Mouse (Mus musculus) ovary, postnatal 14 days (tissue): ENCODE measurements around the gene St6galnac6.

ENCODE experiments used
- DNase-seq: peaks from one replicate; pipeline ENCODE4 v3.0.0; 2022; ENCODE audit warnings: low spot score

Gene St6galnac6

GRCm38 (mm10) chr2:32617601-32618000 lies 18.1 kb downstream of the St6galnac6 start:
- DNase-seq: no peak

DNA sequence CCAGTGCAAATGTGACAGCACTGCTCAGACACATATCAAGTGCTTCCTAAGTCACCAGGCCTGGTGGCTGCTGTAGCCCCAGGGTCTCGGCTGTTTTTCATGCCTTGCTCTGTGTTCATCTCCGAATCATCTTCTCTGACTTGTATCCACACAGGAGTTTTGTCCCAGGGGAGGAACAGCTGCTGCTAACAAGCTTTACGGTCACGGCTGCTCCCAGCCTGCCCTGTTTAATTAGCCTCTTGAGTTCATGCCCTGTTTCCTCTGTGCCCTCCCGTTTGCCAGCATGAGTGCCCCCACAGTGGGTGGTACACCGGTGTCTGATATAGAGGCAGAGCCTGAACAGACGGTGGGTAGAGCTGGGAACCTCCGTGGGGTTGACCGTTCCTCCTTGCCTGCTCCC lies 18.5 kb downstream of the St6galnac6 start:
- no peak for DNase-seq

GRCm38 (mm10) chr2:32620682-32621516 lies 21.4 kb downstream of the St6galnac6 start:
- DNase-seq: no peak

- no peak for DNase-seq
Observed at GRCm38 (mm10) chr2:32621517-32621859, 22.0 kb downstream of the St6galnac6 start, which contains the start of gene Ak1. Gene Ak1, plus strand, starts transcription at chr2:32621758.

DNA sequence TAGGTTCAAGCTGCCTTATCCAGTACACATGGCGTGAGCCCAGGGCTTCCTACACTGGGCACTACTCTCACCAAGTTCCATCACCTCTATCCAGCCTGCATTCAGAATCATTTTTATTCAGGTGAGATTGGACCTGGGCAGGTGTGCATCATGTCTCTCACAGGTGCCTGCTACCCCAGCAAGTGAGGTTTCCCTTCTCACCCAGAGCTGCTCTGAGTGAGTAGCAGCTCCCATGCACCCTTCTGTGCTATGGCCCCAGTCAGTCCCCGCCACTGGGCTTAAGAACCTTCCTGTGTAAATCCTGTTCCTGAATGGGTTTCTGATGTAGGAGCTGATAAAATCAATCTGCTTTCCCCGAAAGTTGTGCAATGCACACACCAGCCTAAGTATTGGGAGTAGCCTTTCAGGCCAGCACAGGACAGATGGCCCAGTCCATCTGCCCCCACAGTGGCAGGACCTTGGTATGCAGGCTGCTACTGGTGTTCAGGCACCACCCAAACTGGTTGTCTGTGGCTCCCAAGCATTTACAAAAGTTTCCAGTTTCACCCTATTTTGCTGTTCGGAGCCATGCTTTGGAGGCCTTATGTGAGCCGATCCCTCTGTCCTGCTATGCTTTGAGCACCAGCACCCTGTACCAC lies 24.7 kb downstream of the St6galnac6 start:
- no peak for DNase-seq

- DNase-seq: no peak
Observed at GRCm38 (mm10) chr2:32625212-32625872, 25.8 kb downstream of the St6galnac6 start.

DNA sequence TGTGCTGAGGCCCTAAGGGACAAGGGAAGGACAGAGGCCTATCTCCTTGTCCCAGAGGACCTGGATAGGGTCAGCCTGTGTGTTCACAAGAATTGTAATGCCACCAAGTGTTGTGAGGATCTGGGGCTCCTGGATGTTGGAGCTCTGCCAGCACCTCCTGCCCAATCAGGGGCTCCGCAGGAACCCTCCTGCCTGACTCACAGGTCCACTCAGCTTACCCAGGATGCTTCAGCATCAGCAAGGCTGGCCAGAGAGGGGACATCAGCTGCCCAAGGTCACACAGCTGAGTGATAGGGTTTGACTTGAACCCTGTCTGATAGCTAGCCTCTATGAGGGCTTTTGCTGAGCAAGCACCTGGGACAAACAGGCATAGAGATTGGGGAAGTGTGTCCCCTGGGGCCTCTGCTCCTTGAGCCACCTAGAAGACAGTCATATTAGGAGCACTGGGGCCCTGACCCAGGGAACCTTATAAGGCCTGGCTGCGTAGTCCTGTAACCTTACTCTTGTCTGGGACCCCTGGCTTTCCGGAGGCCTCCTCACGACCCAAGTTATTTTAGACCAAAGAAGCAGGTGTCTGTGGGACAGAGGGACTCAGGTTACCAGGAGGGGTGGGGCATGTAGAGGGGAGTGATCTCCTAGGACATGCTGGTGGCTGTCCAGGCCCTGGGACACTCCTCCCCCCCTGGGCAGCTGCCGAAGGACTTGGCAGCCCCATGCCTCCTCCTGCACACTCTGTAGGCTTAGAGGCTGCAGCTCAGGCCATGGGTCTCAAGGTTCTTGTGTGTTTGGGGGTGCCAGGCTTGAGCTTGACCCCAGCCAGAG lies 26.6 kb downstream of the St6galnac6 start:
- DNase-seq: no peak

- DNase-seq: no peak
Observed at GRCm38 (mm10) chr2:32627266-32628043, 27.9 kb downstream of the St6galnac6 start.

DNA sequence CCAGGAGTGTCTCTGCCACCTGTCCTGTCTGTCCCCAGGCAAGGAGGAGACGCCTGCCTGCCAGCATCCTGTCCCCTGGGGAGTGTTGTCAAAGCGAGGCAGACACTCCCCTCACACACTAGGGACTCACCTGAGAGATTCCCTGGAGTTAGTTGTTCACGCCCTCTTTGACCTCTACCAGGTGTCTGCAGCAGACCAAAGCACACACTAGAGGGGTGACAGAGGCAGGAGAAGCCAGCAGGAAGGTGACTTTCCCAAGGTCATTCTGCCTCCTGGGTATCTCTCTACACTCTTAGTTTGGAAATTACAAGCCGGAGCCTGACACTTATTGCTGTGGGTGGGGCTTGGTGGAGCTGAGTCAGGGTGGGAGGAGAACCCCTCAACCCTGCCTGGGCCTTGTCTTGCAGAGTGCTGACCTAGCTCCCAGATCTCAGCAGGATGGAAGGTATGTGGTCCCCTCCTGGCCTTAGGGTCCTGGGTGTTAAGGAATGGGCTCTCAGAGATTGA lies 28.6 kb downstream of the St6galnac6 start:
- no peak for DNase-seq

GRCm38 (mm10) chr2:32628729-32629128 lies 29.2 kb downstream of the St6galnac6 start:
- peak; percentile 63 for DNase-seq

DNA sequence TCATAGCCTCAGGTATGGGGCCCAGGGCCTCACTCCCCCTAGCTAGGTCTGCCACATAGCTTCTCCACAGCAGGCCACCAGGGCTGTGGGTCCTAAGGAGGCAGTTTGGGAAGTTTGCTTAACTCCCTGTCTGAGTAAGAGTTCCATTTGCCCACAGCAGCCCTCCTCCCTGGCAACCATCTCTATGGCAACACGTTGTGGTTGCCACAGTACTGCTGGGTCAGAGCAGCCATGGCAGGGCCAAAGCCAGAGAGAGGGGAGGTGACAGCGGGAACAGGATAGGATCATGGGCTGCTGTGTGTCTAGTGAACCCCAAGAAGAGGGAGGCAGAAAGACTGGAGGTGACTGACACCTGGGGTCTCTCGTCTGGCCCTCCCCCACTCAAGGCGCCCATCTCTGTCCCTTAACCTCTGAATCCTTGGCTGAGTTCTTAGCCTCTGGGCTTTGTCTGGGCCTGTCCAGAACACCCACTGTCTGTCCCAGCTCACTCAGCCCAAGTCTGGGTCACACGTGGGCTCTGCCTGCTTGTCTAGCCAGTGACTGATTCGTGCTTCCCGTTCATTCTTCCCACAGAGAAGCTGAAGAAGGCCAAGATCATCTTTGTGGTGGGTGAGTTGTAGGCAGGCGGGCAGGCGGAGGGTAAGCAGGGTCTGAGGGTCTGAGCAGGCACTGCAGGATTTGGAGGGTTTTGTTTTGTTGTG lies 29.9 kb downstream of the St6galnac6 start:
- DNase-seq: no peak

- no peak for DNase-seq
Observed at GRCm38 (mm10) chr2:32630036-32630435, 30.5 kb downstream of the St6galnac6 start.

GRCm38 (mm10) chr2:32631046-32631445 lies 31.5 kb downstream of the St6galnac6 start:
- DNase-seq: no peak

- peak; percentile 80 for DNase-seq
Observed at GRCm38 (mm10) chr2:32631737-32632394, 32.4 kb downstream of the St6galnac6 start.

- DNase-seq: no peak
Observed at GRCm38 (mm10) chr2:32633660-32634059, 34.2 kb downstream of the St6galnac6 start.

DNA sequence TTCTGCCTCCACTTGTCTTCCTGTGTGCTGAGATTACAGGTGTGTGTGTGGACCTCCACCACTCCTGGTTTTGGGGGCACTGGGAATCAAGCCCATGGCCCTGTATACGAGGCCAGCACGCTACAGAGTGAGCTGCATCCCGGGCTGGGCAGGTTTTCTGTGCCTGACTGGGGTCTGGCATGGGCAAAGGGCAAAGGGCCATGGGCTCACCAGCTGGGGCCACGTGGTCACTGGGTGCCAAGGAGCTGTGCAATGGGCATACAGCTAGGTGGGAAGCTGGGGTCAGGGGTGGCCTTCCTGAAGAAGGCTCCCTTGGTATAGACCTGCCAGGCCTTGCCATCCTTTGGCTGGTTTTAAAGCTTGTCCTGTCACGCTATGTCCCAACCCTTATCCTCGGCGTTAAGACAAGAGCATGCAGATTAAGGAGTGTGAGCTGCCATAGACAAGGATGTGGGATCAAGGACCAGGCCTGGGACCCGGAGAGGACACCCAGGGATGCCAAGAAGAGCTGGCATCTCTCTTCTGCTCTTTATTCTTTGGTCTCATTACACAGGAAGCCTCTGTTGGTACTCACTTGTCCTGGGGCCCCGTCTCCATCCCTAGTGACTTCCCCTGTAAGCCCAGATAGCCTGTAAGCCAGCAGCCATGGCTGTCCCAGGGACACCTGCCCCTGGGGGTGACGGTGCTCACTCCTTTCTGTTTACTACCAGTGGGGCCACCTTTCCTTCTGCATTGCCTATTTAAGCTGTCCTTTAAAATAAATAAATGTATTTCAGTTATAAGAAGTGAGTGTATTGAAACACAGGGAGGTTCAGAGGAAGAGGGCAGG lies 35.0 kb downstream of the St6galnac6 start:
- DNase-seq: no peak

- no peak for DNase-seq
Observed at GRCm38 (mm10) chr2:32636617-32637016, 37.1 kb downstream of the St6galnac6 start.

- no peak for DNase-seq
Observed at GRCm38 (mm10) chr2:32637778-32638281, 38.3 kb downstream of the St6galnac6 start.

DNA sequence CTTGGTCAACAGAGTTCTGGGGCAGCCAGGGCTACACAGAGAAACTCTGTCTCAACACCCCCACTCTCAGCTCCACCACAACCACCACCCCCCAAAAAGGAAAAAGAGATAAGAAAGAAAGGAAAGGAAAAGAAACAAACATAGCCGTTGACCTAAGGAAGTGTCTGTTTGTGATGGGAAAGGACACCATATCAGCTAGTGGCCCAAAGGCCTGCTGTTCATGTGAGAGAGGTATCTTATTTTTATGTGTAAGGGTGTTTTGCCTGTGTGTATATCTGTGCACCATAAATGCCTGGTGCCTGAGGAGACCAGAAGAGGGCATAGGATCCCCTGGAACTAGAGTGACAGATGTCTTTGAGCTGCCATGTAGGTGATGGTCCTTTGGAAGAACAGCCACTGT lies 40.1 kb downstream of the St6galnac6 start:
- DNase-seq: no peak
